In the genomic region with DNA sequence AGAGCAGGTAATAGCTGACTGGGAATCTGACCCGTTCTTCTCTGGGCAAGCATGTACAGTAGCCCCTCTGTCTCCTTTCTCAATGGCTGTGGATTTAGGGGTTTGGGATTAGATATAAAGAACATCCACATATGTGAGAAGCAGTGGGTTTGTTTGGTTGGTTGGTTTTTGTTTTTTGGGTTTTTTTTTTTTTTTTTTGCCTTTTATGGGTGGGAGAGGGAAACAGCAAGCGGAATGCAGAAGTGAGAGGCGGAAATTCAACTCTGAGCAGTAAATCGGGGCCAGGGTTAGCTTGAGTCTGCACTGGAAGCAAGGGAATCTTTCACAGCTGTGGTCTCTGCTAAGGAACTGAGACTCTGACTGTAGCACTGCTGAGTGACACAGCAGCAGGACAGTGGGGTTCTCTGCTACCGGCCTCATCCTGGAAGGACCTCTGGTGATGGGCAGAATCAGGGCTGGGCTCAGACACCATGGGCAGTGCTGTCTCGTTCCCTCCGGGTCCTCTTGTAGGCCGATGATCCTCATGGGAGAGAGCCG, we compare ENCODE assay signal across 27 mouse cellular contexts. TPM values are rescaled to one million over a fixed set of nuclear protein-coding genes. Genes with fewer than 3 reads are reported as not detected.
DNase-seq lines count a peak whose midpoint lies in the region; ATAC-seq and TF ChIP-seq lines count a peak whose summit lies in the region.
"Had no signal": no experiment of that assay in that cellular context is flagged by ENCODE, and none has a peak within 500 bp of the region (broad histone marks: within the 10 kb centered on the region; RNA-seq: fewer than 3 reads in every experiment).

No protein-coding gene starts in this region.

- peaks cover 91 to 98% of the 10 kb centered on the region in 2 experiments for H3K36me3 ChIP-seq in CH12.LX (replicated peaks in 1 of 2; ENCODE audit: control insufficient read depth in 1 of 2, insufficient read depth in 1 of 2, low read length in 1 of 2)

- dilution Hi-C loops in CH12.LX (cut with MboI; ENCODE audit: extremely low pct_ligation_motif_present, extremely low pct_unique_long_range_greater_than_20kb, low sequenced_read_pairs): no loop called here

- peaks cover 7% of the 10 kb centered on the region for H3K79me2 ChIP-seq in CH12.LX (replicated peaks; ENCODE audit: control insufficient read depth, extremely low read depth, insufficient read depth, poor library complexity, severe bottlenecking)

- TF ChIP-seq EP300 in CH12.LX (IDR thresholded peaks at IDR 0.05; ENCODE audit: low read length): peak; percentile 88

- H3K4me2 ChIP-seq in CH12.LX (ENCODE audit: insufficient read depth, low read depth, poor library complexity, severe bottlenecking): no peak overlapping the region
- H3K4me2 ChIP-seq: heart, embryonic 15.5 days; hindbrain, embryonic 14.5 days; limb, embryonic 13.5 days; liver, embryonic 13.5 days; lung, embryonic 14.5 days; neural tube, embryonic 15.5 days had no signal

- H3K27me3 ChIP-seq in CH12.LX (replicated peaks): no peaks in the 10 kb centered on the region
- H3K27me3 ChIP-seq: heart, embryonic 15.5 days; limb, embryonic 13.5 days; liver, embryonic 13.5 days; neural tube, embryonic 15.5 days had no signal

- no peak for TF ChIP-seq CTCF in gastrocnemius, adult 2 months (IDR thresholded peaks at IDR 0.05)
- TF ChIP-seq CTCF in CH12.LX (conservative IDR thresholded peaks at IDR 0.05 in 1 of 2, IDR thresholded peaks at IDR 0.05 in 1 of 2; ENCODE audit: low read depth in 2 of 2, low read length in 2 of 2): no peak

- intact Hi-C loops in gastrocnemius, adult 2 months (cut with DNase I): loop anchor here (10.0 kb wide), 1 partner anchor 1543 kb away; no protein-coding TSS in a partner anchor
- intact Hi-C loops in gastrocnemius, postnatal 14 days (cut with DNase I; ENCODE audit: low total_unique reads): loop anchor here (5.0 kb wide), 1 partner anchor 105 kb away; no protein-coding TSS in a partner anchor

- TF ChIP-seq RAD21 in CH12.LX (IDR thresholded peaks at IDR 0.05; ENCODE audit: low read depth, low read length): no peak; the same call in 1 of the 2 replicates

- peak; percentile 13 for DNase-seq in gastrocnemius, adult 2 months
- no peak for DNase-seq in gastrocnemius, postnatal 14 days
- peak; percentile 91 for DNase-seq in CH12.LX (ENCODE audit: extremely low read depth)
- peak; percentile 33 for DNase-seq in skeletal muscle tissue, adult 2 months (ENCODE audit: low read depth, low spot score)
- no peak for DNase-seq in ovary, postnatal 36 days (ENCODE audit: low spot score)
- no peak for DNase-seq in right cerebral cortex, postnatal 10 days (ENCODE audit: low spot score in 2 of 2)
- DNase-seq: adrenal gland, postnatal 14 days; cerebellum, adult 2 months; cerebellum, postnatal 36 days; gastrocnemius, postnatal 25 days; heart, postnatal 36 days; kidney, adult 8-10 months; kidney, postnatal 10 days; liver, embryonic 13.5 days; lung, embryonic 14.5 days; thymus, adult 18-20 months; thymus, postnatal 36 days had no signal

- 0 out of 2 replicates have a peak, but pooled peaks have one; percentile 9 for TF ChIP-seq POLR2A in CH12.LX (IDR thresholded peaks at IDR 0.05; ENCODE audit: low read depth, low read length)

- peaks cover 7% of the 10 kb centered on the region for H3K9me3 ChIP-seq in CH12.LX (replicated peaks; ENCODE audit: low read length)
- H3K9me3 ChIP-seq: embryonic facial prominence, embryonic 10.5 days; heart, embryonic 15.5 days; limb, embryonic 13.5 days; liver, embryonic 13.5 days; neural tube, embryonic 15.5 days had no signal

- no peak overlapping the region for H3K27ac ChIP-seq in gastrocnemius, adult 2 months
- peak overlapping the region; percentile 66 for H3K27ac ChIP-seq in CH12.LX (ENCODE audit: insufficient read depth, low read depth)
- H3K27ac ChIP-seq: embryonic facial prominence, embryonic 10.5 days; forebrain, embryonic 10.5 days; heart, embryonic 15.5 days; hindbrain, embryonic 14.5 days; limb, embryonic 13.5 days; liver, embryonic 13.5 days; neural tube, embryonic 15.5 days had no signal

- H3K4me3 ChIP-seq in gastrocnemius, adult 2 months: no peak overlapping the region
- no peak overlapping the region for H3K4me3 ChIP-seq in CH12.LX (replicated peaks in 1 of 3; ENCODE audit: low read depth in 2 of 3, low read length in 2 of 3, poor library complexity in 1 of 3)
- H3K4me3 ChIP-seq: embryonic facial prominence, embryonic 10.5 days; forebrain, embryonic 10.5 days; heart, embryonic 15.5 days; limb, embryonic 13.5 days; liver, embryonic 13.5 days; neural tube, embryonic 15.5 days had no signal

- ATAC-seq in granulocyte monocyte progenitor cell, adult 5-6 weeks (replicated peaks; ENCODE audit: poor library complexity, severe bottlenecking): peak; percentile 83
- ATAC-seq: forebrain, embryonic 16.5 days; inflammation-experienced regulatory T-cells, adult 6 months; midbrain, embryonic 16.5 days had no signal

- H3K9ac ChIP-seq in CH12.LX (ENCODE audit: insufficient read depth, low read depth): no peak overlapping the region
- H3K9ac ChIP-seq: heart, embryonic 15.5 days; hindbrain, embryonic 14.5 days; limb, embryonic 13.5 days; liver, embryonic 13.5 days; lung, embryonic 14.5 days; neural tube, embryonic 15.5 days had no signal

- in situ Hi-C loops in CH12.LX (cut with MboI; ENCODE audit: low pct_ligation_motif_present, low pct_unique_long_range_greater_than_20kb, low sequenced_read_pairs): loop anchor here (5.0 kb wide), 1 partner anchor 100 kb away; no protein-coding TSS in a partner anchor

- peaks cover 28 to 100% of the 10 kb centered on the region in 2 experiments for H3K4me1 ChIP-seq in CH12.LX (ENCODE audit: control insufficient read depth in 1 of 2, insufficient read depth in 2 of 2)

TF ChIP-seq in CH12.LX, 34 proteins besides CTCF, POLR2A, EP300 and RAD21 (continues in another document):
- TF ChIP-seq TCF12 (IDR thresholded peaks at IDR 0.05; ENCODE audit: low read depth, low read length) (peak; percentile 61; the same call in 1 of the 2 replicates), MXI1 (IDR thresholded peaks at IDR 0.05; ENCODE audit: low read depth, low read length) (no peak), ZC3H11A (IDR thresholded peaks at IDR 0.05; ENCODE audit: low read depth, low read length) (no peak), ZKSCAN1 (IDR thresholded peaks at IDR 0.05; ENCODE audit: borderline replicate concordance, low read depth, low read length) (peak; percentile 38; the same call in 1 of the 2 replicates), ZMIZ1 (IDR thresholded peaks at IDR 0.05; ENCODE audit: low read depth, low read length) (no peak), JUN (IDR thresholded peaks at IDR 0.05; ENCODE audit: insufficient read depth, low read depth, low read length) (no peak), CHD2 (IDR thresholded peaks at IDR 0.05; ENCODE audit: low read length) (no peak), MEF2A (IDR thresholded peaks at IDR 0.05; ENCODE audit: borderline replicate concordance, low read depth, low read length) (peak; percentile 53; the same call in 1 of the 2 replicates), E2F4 (IDR thresholded peaks at IDR 0.05; ENCODE audit: insufficient replicate concordance, low read depth, low read length) (no peak), POLR2AphosphoS2 (IDR thresholded peaks at IDR 0.05; ENCODE audit: low read depth, low read length) (no peak; the same call in 1 of the 2 replicates), MAZ (IDR thresholded peaks at IDR 0.05; ENCODE audit: low read depth, low read length) (no peak), CHD1 (IDR thresholded peaks at IDR 0.05; ENCODE audit: low read depth, low read length) (no peak), KAT2A (IDR thresholded peaks at IDR 0.05; ENCODE audit: insufficient replicate concordance, low read length) (no peak), ETS1 (conservative IDR thresholded peaks at IDR 0.05; ENCODE audit: low read depth, low read length) (peak; percentile 79), UBTF (IDR thresholded peaks at IDR 0.05; ENCODE audit: low read depth, low read length) (no peak), USF2 (conservative IDR thresholded peaks at IDR 0.05; ENCODE audit: low read depth, low read length) (no peak), TBP (conservative IDR thresholded peaks at IDR 0.05; ENCODE audit: low read depth, low read length) (0 out of 2 replicates have a peak, but pooled peaks have one; percentile 17), SIN3A (IDR thresholded peaks at IDR 0.05; ENCODE audit: low read length) (peak; percentile 28; the same call in 1 of the 2 replicates), NRF1 (IDR thresholded peaks at IDR 0.05; ENCODE audit: low read depth, low read length) (no peak), NELFE (IDR thresholded peaks at IDR 0.05; ENCODE audit: low read depth, low read length) (no peak), MAFK (IDR thresholded peaks at IDR 0.05; ENCODE audit: insufficient replicate concordance, low read length) (no peak), BHLHE40 (IDR thresholded peaks at IDR 0.05; ENCODE audit: low read depth, low read length) (no peak; the same call in none of the 2 replicates), IRF4 (IDR thresholded peaks at IDR 0.05; ENCODE audit: low read depth, low read length) (peak; percentile 86)

RNA-seq across cellular contexts. Expression of gene Nubp1, which starts 6.0 kb away (rescaled TPM):
- 1 to 10 TPM; 6.2 to 6.3 TPM for total RNA-seq in gastrocnemius, adult 2 months (2021)
- total RNA-seq in gastrocnemius, postnatal 14 days (2021): 1 to 10 TPM; 6.5 to 6.9 TPM
- total RNA-seq in CH12.LX (2012; rRNA removed) (163 and 169 TPM in 2 replicates), CH12.LX (2014; rRNA removed) (152 TPM in 2 replicates)
- polyA plus RNA-seq in CH12.LX (2012; ENCODE audit: insufficient read length, low read depth): 162 and 176 TPM in 2 replicates
- 45.9 and 48.0 TPM in 2 replicates for total RNA-seq in granulocyte monocyte progenitor cell, adult 5-6 weeks (2014; fragmentation: Nextera tagmentation)
- 41.9 and 58.3 TPM in 2 replicates for total RNA-seq in granulocyte monocyte progenitor cell, adult 5-6 weeks (2017)

RNA-seq across cellular contexts. Expression of gene Tekt5, which starts 22.5 kb away (rescaled TPM):
- total RNA-seq in gastrocnemius, adult 2 months (2021): not detected
- total RNA-seq in gastrocnemius, postnatal 14 days (2021): under 1 TPM in 1 of 2 experiments, not detected in 1; 0.18 TPM
- total RNA-seq in CH12.LX (2012; rRNA removed): 0.08 TPM in 1 of 2 replicates, not detected in the other
- total RNA-seq in CH12.LX (2014; rRNA removed): not detected in 2 replicates
- 0.14 and 0.17 TPM in 2 replicates for polyA plus RNA-seq in CH12.LX (2012; ENCODE audit: insufficient read length, low read depth)
- total RNA-seq in granulocyte monocyte progenitor cell, adult 5-6 weeks (2014; fragmentation: Nextera tagmentation): 0.49 TPM in 1 of 2 replicates, not detected in the other
- total RNA-seq in granulocyte monocyte progenitor cell, adult 5-6 weeks (2017): not detected in 2 replicates
- total RNA-seq: adrenal gland, postnatal 14 days; gastrocnemius, postnatal 25 days; heart, postnatal 36 days had no signal
- polyA plus RNA-seq: inflammation-experienced regulatory T-cells, adult 6 months had no signal

RNA-seq across cellular contexts. Expression of gene Tvp23a, which starts 29.4 kb away (rescaled TPM):
- under 1 TPM in 1 of 2 experiments, not detected in 1; 0.11 TPM for total RNA-seq in gastrocnemius, adult 2 months (2021)
- under 1 TPM; 0.69 to 0.80 TPM for total RNA-seq in gastrocnemius, postnatal 14 days (2021)
- total RNA-seq in CH12.LX (2012; rRNA removed): 0.63 and 0.68 TPM in 2 replicates
- 0.18 TPM in 1 of 2 replicates, not detected in the other for total RNA-seq in CH12.LX (2014; rRNA removed)
- polyA plus RNA-seq in CH12.LX (2012; ENCODE audit: insufficient read length, low read depth): 1.7 and 1.8 TPM in 2 replicates
- not detected in 2 replicates for total RNA-seq in granulocyte monocyte progenitor cell, adult 5-6 weeks (2014; fragmentation: Nextera tagmentation)
- total RNA-seq in granulocyte monocyte progenitor cell, adult 5-6 weeks (2017): not detected in 2 replicates

Comparison
In these comparisons a context has a peak if more than half of its experiments do, and no peak if none do; other contexts are left out.
1. DNase-seq: peak in gastrocnemius, adult 2 months (single experiment), CH12.LX (single experiment) and skeletal muscle tissue, adult 2 months (single experiment); none in gastrocnemius, postnatal 14 days (single experiment), ovary, postnatal 36 days (single experiment) and right cerebral cortex, postnatal 10 days (0 of 2).
2. RNA of gene Nubp1, which starts 6.0 kb away (total RNA-seq): 152 to 169 TPM in CH12.LX and 41.9 to 58.3 TPM in granulocyte monocyte progenitor cell, adult 5-6 weeks; 6.5 to 6.9 TPM in gastrocnemius, postnatal 14 days and 6.2 to 6.3 TPM in gastrocnemius, adult 2 months; every median in the first group is over 4 times any median in the second.